Mouse (Mus musculus): Measurements from ENCODE around the gene Megf6. TPM values are rescaled to one million over a fixed set of nuclear protein-coding genes. Genes with fewer than 3 reads are reported as not detected.

Megf6 gene
- polyA plus RNA-seq, 1 experiment from 2014 or later, result 8.8 TPM

DNA sequence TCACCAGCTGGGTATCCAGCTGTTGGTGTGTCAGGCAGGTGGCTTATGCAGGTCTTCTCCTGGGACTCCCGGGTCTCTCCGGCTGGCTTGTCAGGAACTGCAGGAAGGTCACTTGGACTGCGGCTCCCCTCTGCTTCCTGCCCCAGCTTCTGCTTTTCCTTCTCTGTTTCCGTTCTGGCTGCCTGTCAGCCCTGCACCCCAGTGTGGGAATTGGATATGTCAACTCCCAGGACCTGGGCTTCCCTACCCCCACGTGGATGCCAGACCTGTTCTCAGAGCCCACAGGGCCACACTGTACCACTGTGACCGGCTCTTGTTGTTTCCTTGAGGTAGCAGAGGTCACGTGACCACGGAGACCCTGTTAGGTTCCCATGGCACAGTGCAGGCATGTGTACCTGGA is 18.4 kb downstream of the Megf6 start:
- H3K27me3 ChIP-seq (ENCODE audit: control insufficient read depth, insufficient read depth, low read length), result no peaks in the 10 kb centered on the region
- 51% methylated on average over 8 of the region's 8 CpGs for WGBS (ENCODE audit: insufficient replicate concordance)
- peak overlapping the region; percentile 24; the same call in 1 of the 2 replicates for H3K27ac ChIP-seq (ENCODE audit: low read depth, low read length)
- no peak overlapping the region for H3K9ac ChIP-seq (ENCODE audit: low read depth, low read length)
- no peaks in the 10 kb centered on the region for H3K9me3 ChIP-seq (replicated peaks; ENCODE audit: control insufficient read depth, low read length)
- no peak for ATAC-seq (replicated peaks; ENCODE audit: insufficient number of reproducible peaks, low FRiP score, low TSS enrichment)
- no peak overlapping the region for H3K4me2 ChIP-seq
- no peaks in the 10 kb centered on the region; the same call in 1 of the 2 replicates for H3K4me1 ChIP-seq (ENCODE audit: control insufficient read depth, insufficient read depth, low read length)
- H3K36me3 ChIP-seq (ENCODE audit: control insufficient read depth, insufficient read depth, low read length), result no peaks in the 10 kb centered on the region
- H3K4me3 ChIP-seq (ENCODE audit: low read depth, low read length), result no peak overlapping the region

DNA sequence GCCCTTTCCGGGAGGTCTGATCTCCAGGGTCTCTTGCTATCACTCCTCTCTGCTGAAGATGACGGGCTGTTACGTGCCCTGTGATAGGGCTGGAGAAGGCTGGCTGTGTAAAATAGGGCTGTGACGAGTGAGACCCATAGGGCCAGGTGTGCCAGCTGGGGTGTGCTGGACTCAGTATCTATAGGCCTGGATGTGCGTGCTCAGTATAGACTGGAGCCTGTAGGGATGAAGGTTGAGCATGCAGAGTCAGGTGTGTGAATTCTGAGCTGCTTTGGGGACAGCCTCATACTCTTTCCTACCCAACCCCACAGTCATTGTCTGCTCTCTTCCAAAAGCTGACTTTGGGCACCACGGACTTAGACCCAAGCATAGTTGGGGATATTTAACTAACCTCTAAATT is 27.4 kb downstream of the Megf6 start:
- H3K9ac ChIP-seq (ENCODE audit: low read depth, low read length), result no peak overlapping the region
- H3K27me3 ChIP-seq (ENCODE audit: control insufficient read depth, insufficient read depth, low read length), result no peaks in the 10 kb centered on the region
- no peak overlapping the region for H3K4me3 ChIP-seq (ENCODE audit: low read depth, low read length)
- H3K4me1 ChIP-seq (ENCODE audit: control insufficient read depth, insufficient read depth, low read length), result peaks cover 8% of the 10 kb centered on the region
- no peak overlapping the region for H3K4me2 ChIP-seq
- no peaks in the 10 kb centered on the region for H3K36me3 ChIP-seq (ENCODE audit: control insufficient read depth, insufficient read depth, low read length)
- WGBS (ENCODE audit: insufficient replicate concordance), result 48% methylated on average over 6 of the region's 6 CpGs
- no peaks in the 10 kb centered on the region for H3K9me3 ChIP-seq (replicated peaks; ENCODE audit: control insufficient read depth, low read length)
- no peak overlapping the region for H3K27ac ChIP-seq (ENCODE audit: low read depth, low read length)
- 0 out of 2 replicates have a peak, but pooled peaks have one; percentile 12 for ATAC-seq (replicated peaks; ENCODE audit: insufficient number of reproducible peaks, low FRiP score, low TSS enrichment)

DNA sequence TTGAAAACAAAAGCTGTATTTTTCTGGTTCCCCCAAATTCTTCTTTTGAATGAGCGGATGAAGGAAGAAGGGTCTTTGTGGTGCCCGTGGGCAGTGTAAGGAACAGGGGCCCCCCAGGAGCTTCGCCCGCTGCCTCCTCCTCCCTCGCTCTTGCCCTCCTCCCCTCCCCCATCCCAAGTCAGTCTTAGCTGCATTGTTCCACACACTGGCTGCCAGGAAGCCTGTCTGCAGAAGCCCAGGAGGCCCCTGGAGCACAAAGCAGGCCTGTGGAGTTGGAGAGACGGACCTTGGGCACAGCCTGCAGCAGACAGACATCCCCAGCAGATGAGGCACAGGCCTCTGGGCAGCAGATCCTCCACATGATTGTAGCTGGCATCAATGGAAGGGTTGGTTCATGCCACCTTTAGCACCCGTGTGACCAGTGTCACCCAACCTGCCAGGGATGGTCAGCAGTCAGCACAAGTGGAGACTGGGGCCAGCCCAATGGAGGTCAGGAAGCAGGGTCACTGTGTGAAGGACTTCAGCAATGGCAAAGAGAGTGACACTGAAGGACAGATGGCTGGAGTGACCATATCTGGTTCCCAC is 27.9 kb downstream of the Megf6 start:
- WGBS (ENCODE audit: insufficient replicate concordance), result 58% methylated on average over 7 of the region's 7 CpGs
- Histone ChIP-seq H3K9ac (ENCODE audit: low read depth, low read length) (no peak overlapping the region), H3K27me3 (ENCODE audit: control insufficient read depth, insufficient read depth, low read length) (no peaks in the 10 kb centered on the region), H3K27ac (ENCODE audit: low read depth, low read length) (0 out of 2 replicates have a peak overlapping the region, but pooled peaks have one; percentile 37), H3K4me2 (no peak overlapping the region), H3K36me3 (ENCODE audit: control insufficient read depth, insufficient read depth, low read length) (no peaks in the 10 kb centered on the region), H3K4me3 (ENCODE audit: low read depth, low read length) (no peak overlapping the region), H3K4me1 (ENCODE audit: control insufficient read depth, insufficient read depth, low read length) (peaks cover 8% of the 10 kb centered on the region), H3K9me3 (replicated peaks; ENCODE audit: control insufficient read depth, low read length) (no peaks in the 10 kb centered on the region)
- no peak for ATAC-seq (replicated peaks; ENCODE audit: insufficient number of reproducible peaks, low FRiP score, low TSS enrichment)

DNA sequence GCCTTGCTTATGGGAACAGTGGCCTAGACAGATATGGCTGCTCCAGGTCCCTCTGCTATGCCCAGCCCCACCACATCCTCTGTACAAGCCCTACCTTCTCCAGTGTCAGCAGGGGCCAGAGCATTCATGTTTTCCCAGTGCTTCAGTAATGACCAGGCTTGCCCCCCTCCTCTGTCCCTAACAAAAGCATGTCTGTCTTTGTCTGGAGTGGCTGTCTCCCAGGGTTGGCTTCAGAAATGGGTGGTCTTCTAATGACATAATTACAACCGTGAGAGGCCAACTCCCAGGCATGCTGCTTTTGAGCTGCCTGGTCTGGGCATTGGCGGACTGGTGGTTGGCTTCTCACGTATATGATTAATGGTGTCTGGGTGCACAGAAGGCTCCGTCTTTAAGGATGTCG is 31.0 kb downstream of the Megf6 start:
- Histone ChIP-seq H3K9me3 (replicated peaks; ENCODE audit: control insufficient read depth, low read length) (no peaks in the 10 kb centered on the region), H3K4me3 (ENCODE audit: low read depth, low read length) (no peak overlapping the region), H3K36me3 (ENCODE audit: control insufficient read depth, insufficient read depth, low read length) (no peaks in the 10 kb centered on the region), H3K9ac (ENCODE audit: low read depth, low read length) (no peak overlapping the region), H3K4me2 (no peak overlapping the region), H3K27me3 (ENCODE audit: control insufficient read depth, insufficient read depth, low read length) (no peaks in the 10 kb centered on the region), H3K27ac (ENCODE audit: low read depth, low read length) (no peak overlapping the region), H3K4me1 (ENCODE audit: control insufficient read depth, insufficient read depth, low read length) (peaks cover 22% of the 10 kb centered on the region)
- ATAC-seq (replicated peaks; ENCODE audit: insufficient number of reproducible peaks, low FRiP score, low TSS enrichment), result no peak
- 79% methylated on average over 5 of the region's 5 CpGs for WGBS (ENCODE audit: insufficient replicate concordance)

DNA sequence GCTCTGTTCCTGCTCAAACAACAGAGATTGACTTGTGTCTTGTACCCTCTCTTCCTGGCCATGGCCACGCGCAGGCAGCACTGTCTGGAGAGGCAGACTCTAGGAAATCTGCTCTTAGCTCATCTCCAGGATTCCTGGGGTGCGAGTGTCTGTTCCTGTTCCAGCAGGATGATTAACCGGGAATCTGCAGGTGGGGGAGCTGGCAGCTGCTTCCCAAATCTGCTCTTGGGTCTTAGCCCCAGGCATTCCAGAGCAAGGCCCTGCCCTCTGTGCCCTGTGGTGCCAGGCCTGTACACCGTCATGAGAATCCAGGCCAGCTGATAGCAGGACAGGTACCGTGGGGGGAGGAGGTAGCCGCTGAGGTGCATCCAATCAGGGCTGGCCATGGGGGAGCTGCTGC is 34.0 kb downstream of the Megf6 start:
- Histone ChIP-seq H3K9me3 (replicated peaks; ENCODE audit: control insufficient read depth, low read length) (no peaks in the 10 kb centered on the region), H3K27me3 (ENCODE audit: control insufficient read depth, insufficient read depth, low read length) (0 out of 2 replicates have a peak, but pooled peaks cover 2% of the 10 kb centered on the region), H3K36me3 (ENCODE audit: control insufficient read depth, insufficient read depth, low read length) (no peaks in the 10 kb centered on the region), H3K27ac (ENCODE audit: low read depth, low read length) (no peak overlapping the region), H3K4me2 (no peak overlapping the region), H3K4me1 (ENCODE audit: control insufficient read depth, insufficient read depth, low read length) (peaks cover 14% of the 10 kb centered on the region; the same call in 1 of the 2 replicates), H3K4me3 (ENCODE audit: low read depth, low read length) (no peak overlapping the region), H3K9ac (ENCODE audit: low read depth, low read length) (0 out of 2 replicates have a peak overlapping the region, but pooled peaks have one; percentile 16)
- ATAC-seq (replicated peaks; ENCODE audit: insufficient number of reproducible peaks, low FRiP score, low TSS enrichment), result no peak
- 69% methylated on average over 7 of the region's 7 CpGs for WGBS (ENCODE audit: insufficient replicate concordance)

DNA sequence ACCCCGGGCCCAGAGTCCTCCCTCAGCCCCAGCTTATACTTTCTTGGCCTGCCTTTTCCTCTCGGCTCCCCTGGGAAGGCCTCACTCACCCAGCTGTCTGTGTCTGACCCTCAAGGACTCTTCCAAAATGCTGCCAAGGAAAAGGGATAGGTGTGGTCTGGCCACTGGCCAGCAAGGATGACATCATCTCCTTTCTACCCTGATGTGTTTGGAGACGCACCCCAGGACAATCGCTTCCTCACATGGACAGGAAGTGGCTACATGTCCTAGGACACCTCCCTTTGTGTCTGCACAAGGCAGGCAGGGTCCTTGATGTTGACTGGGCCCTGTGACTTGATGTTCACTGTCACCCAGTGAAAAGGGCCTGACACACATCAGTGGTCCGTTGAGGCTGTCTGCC is 34.9 kb downstream of the Megf6 start:
- 61% methylated on average over 5 of the region's 5 CpGs for WGBS (ENCODE audit: insufficient replicate concordance)
- ATAC-seq (replicated peaks; ENCODE audit: insufficient number of reproducible peaks, low FRiP score, low TSS enrichment), result no peak
- Histone ChIP-seq H3K4me3 (ENCODE audit: low read depth, low read length) (no peak overlapping the region), H3K9ac (ENCODE audit: low read depth, low read length) (0 out of 2 replicates have a peak overlapping the region, but pooled peaks have one; percentile 16), H3K4me2 (no peak overlapping the region), H3K27ac (ENCODE audit: low read depth, low read length) (0 out of 2 replicates have a peak overlapping the region, but pooled peaks have one; percentile 5), H3K36me3 (ENCODE audit: control insufficient read depth, insufficient read depth, low read length) (no peaks in the 10 kb centered on the region), H3K9me3 (replicated peaks; ENCODE audit: control insufficient read depth, low read length) (no peaks in the 10 kb centered on the region), H3K4me1 (ENCODE audit: control insufficient read depth, insufficient read depth, low read length) (peaks cover 14% of the 10 kb centered on the region; the same call in 1 of the 2 replicates), H3K27me3 (ENCODE audit: control insufficient read depth, insufficient read depth, low read length) (0 out of 2 replicates have a peak, but pooled peaks cover 2% of the 10 kb centered on the region)

DNA sequence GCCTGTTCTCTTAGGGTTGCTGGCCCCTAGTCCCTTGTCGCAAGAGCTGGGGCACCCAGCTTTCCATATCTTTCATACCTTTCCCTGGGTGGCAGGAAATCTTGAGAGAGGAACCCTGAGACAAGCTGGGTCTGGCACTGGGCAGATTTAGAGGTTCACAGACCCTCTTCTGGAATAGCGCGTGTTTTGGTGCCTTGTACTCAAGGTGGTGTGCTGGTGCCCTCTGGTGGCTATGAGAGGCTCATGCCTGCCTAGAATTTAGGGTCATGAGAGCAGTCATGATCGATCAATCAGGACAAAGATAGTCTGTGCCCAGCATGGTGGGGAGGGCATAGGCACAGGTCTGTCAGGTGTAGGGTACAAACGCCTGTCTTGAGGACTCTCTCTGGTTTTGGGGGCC is 36.7 kb downstream of the Megf6 start:
- H3K4me3 ChIP-seq (ENCODE audit: low read depth, low read length), result no peak overlapping the region
- H3K36me3 ChIP-seq (ENCODE audit: control insufficient read depth, insufficient read depth, low read length), result no peaks in the 10 kb centered on the region
- H3K9ac ChIP-seq (ENCODE audit: low read depth, low read length), result no peak overlapping the region
- H3K9me3 ChIP-seq (replicated peaks; ENCODE audit: control insufficient read depth, low read length), result no peaks in the 10 kb centered on the region
- ATAC-seq (replicated peaks; ENCODE audit: insufficient number of reproducible peaks, low FRiP score, low TSS enrichment), result no peak
- whole genome bisulfite sequencing (ENCODE audit: insufficient replicate concordance), result 18% methylated on average over 5 of the region's 5 CpGs
- 0 out of 2 replicates have a peak, but pooled peaks cover 7% of the 10 kb centered on the region for H3K27me3 ChIP-seq (ENCODE audit: control insufficient read depth, insufficient read depth, low read length)
- no peak overlapping the region for H3K27ac ChIP-seq (ENCODE audit: low read depth, low read length)
- H3K4me1 ChIP-seq (ENCODE audit: control insufficient read depth, insufficient read depth, low read length), result peaks cover 14% of the 10 kb centered on the region; the same call in 1 of the 2 replicates
- H3K4me2 ChIP-seq, result no peak overlapping the region

DNA sequence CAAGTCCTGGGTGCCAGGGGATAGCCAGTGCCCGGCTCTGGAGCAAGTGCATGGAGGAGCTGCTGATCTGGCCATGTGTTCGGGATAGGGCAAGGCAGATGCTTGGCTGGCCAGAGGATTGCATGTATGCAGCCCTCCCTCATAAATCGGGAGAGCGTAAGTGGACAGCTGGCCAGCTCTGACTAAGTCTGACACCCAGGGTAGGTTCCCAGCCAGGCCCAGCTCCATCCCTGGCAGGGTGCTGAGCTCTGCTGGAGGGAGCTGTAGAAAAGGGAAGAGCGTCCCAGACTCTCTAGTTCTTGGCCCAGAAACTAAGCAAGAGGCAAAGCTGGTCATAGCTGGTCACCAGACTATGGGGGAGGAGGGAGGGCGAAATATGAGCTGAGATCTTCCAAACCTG is 38.5 kb downstream of the Megf6 start:
- Histone ChIP-seq H3K9ac (ENCODE audit: low read depth, low read length) (no peak overlapping the region), H3K4me2 (no peak overlapping the region), H3K36me3 (ENCODE audit: control insufficient read depth, insufficient read depth, low read length) (no peaks in the 10 kb centered on the region), H3K27me3 (ENCODE audit: control insufficient read depth, insufficient read depth, low read length) (0 out of 2 replicates have a peak, but pooled peaks cover 7% of the 10 kb centered on the region), H3K4me3 (ENCODE audit: low read depth, low read length) (no peak overlapping the region), H3K4me1 (ENCODE audit: control insufficient read depth, insufficient read depth, low read length) (peaks cover 23% of the 10 kb centered on the region), H3K27ac (ENCODE audit: low read depth, low read length) (no peak overlapping the region), H3K9me3 (replicated peaks; ENCODE audit: control insufficient read depth, low read length) (no peaks in the 10 kb centered on the region)
- WGBS (ENCODE audit: insufficient replicate concordance), result 54% methylated on average over 6 of the region's 6 CpGs
- ATAC-seq (replicated peaks; ENCODE audit: insufficient number of reproducible peaks, low FRiP score, low TSS enrichment), result no peak

DNA sequence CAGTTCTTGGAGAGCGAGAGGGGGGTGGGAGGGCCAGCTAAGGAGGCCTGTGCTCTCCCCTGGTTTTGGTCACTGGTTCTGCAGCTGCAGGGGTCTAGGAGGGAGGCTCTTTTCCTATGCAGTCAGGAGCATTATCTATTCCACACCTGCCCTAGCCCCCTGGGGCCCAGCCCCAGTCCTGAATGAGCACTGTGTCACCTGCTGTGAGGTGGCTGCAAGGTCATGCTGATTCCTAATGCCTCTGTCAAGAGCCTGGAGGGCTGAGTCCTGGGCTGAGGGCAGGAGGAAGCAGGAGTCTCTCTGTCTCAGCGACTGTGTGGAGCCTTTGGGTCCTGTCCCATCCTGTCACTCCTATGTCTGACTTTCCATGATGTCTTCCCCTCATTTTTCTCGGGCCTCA is 39.3 kb downstream of the Megf6 start:
- Histone ChIP-seq H3K9ac (ENCODE audit: low read depth, low read length) (no peak overlapping the region), H3K36me3 (ENCODE audit: control insufficient read depth, insufficient read depth, low read length) (no peaks in the 10 kb centered on the region), H3K4me2 (no peak overlapping the region), H3K9me3 (replicated peaks; ENCODE audit: control insufficient read depth, low read length) (no peaks in the 10 kb centered on the region), H3K4me3 (ENCODE audit: low read depth, low read length) (no peak overlapping the region), H3K27ac (ENCODE audit: low read depth, low read length) (no peak overlapping the region), H3K27me3 (ENCODE audit: control insufficient read depth, insufficient read depth, low read length) (0 out of 2 replicates have a peak, but pooled peaks cover 7% of the 10 kb centered on the region), H3K4me1 (ENCODE audit: control insufficient read depth, insufficient read depth, low read length) (peaks cover 25% of the 10 kb centered on the region)
- no peak for ATAC-seq (replicated peaks; ENCODE audit: insufficient number of reproducible peaks, low FRiP score, low TSS enrichment)
- WGBS (ENCODE audit: insufficient replicate concordance), result 20% methylated on average over 3 of the region's 3 CpGs

Measured in heart, embryonic 11.5 days (tissue).